Mouse (Mus musculus) ES-Bruce4 (cell line): ENCODE measurements around the gene Rab3a. TPM values are rescaled to one million over a fixed set of nuclear protein-coding genes. Genes with fewer than 3 reads are reported as not detected.

Experiments used
- H3K27ac ChIP-seq: 2 replicates; pipeline ENCODE4 v1.5.1; 2012; ENCODE audit warnings: low read length, inconsistent platforms; ENCODE audit not compliant: insufficient read depth
- H3K27me3 ChIP-seq: 2 replicates; pipeline ENCODE4 v1.6.1; 2012; ENCODE audit warnings: mild to moderate bottlenecking, low read length, inconsistent platforms; ENCODE audit not compliant: control insufficient read depth, poor library complexity, insufficient read depth, severe bottlenecking
- H3K36me3 ChIP-seq: 2 replicates; pipeline ENCODE4 v1.6.1; 2012; ENCODE audit warnings: inconsistent platforms, mild to moderate bottlenecking, low read length, moderate library complexity; ENCODE audit not compliant: control insufficient read depth, poor library complexity, insufficient read depth, severe bottlenecking
- H3K4me1 ChIP-seq: one replicate; pipeline ENCODE4 v1.8.1; 2011; ENCODE audit warnings: low read length; ENCODE audit not compliant: control insufficient read depth, insufficient read depth
- H3K4me3 ChIP-seq: 2 replicates; pipeline ENCODE4 v1.5.1; 2011; ENCODE audit warnings: low read depth, mild to moderate bottlenecking, low read length
- H3K9ac ChIP-seq: 2 replicates; pipeline ENCODE4 v1.6.1; 2012; ENCODE audit warnings: low read depth, mild to moderate bottlenecking, inconsistent platforms; ENCODE audit not compliant: poor library complexity, severe bottlenecking
- H3K9me3 ChIP-seq: replicated peaks from 2 replicates; pipeline ENCODE4 v1.6.1; 2012; ENCODE audit warnings: mild to moderate bottlenecking, low read length, inconsistent platforms; ENCODE audit not compliant: control insufficient read depth, poor library complexity, insufficient read depth, severe bottlenecking
- CTCF ChIP-seq: IDR thresholded peaks from one replicate; pipeline ENCODE4 v1.8.1; 2011; ENCODE audit warnings: low read depth, low read length
- EP300 ChIP-seq: IDR thresholded peaks from 2 replicates; pipeline ENCODE4 v1.6.1; 2011; ENCODE audit warnings: low read depth, low read length; ENCODE audit not compliant: insufficient read depth
- POLR2A ChIP-seq: IDR thresholded peaks from one replicate; pipeline ENCODE4 v1.8.1; 2011; ENCODE audit warnings: low read length; ENCODE audit not compliant: insufficient read depth
- polyA plus RNA-seq: library from polyadenylated mRNA; stranded (reverse); fragments of >200 nt; gene quantifications from 2 replicates; pipeline ENCODE4 v1.2.4, GENCODE M21; 2011; ENCODE audit warnings: low read depth; ENCODE audit not compliant: missing spikeins, insufficient read depth, insufficient read length

The Rab3a gene
- polyA plus RNA-seq, 1 experiment, result 6.3 TPM

DNA sequence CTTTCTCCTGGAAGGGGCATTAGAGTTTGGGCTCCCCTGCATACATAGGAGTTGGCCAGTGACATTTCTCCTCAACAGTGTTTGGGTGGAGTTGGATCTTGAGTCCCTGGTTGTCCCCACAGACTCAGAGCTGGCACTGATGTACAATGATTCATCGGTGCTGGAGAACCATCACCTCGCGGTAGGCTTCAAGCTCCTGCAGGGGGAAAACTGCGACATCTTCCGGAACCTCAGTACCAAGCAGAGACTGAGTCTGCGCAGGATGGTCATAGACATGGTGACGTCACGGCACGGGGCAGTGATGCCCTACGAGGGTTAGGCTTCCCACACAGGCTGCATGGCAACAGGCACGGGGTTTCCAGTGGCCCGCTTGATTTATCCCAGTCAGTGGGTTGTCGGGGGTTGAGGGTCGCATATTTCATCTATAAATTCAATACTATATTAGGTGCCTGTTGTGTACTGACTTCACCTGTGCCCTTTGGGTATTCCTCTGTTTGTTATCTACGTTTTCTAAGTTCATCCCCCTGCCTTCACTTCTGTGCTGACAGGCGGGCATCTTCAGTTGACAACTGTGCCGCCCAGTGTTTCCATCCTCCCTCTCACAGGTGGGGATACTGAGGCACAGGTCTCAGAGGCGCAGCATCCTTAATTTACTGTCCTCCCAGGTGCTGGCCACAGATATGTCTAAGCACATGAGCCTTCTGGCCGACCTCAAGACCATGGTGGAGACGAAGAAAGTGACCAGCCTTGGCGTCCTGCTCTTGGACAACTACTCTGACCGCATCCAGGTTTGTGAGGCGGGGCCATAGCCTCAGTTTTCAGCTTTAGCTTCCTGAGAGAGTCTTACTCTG lies 6.0 kb upstream of the Rab3a start:
- no peak overlapping the region for H3K27ac ChIP-seq
- H3K9ac ChIP-seq, result no peak overlapping the region
- peak overlapping the region; percentile 1; the same call in 1 of the 2 replicates for H3K4me3 ChIP-seq
- no peaks in the 10 kb centered on the region for H3K27me3 ChIP-seq
- TF ChIP-seq POLR2A (no peak), EP300 (no peak), CTCF (no peak)
- H3K9me3 ChIP-seq, result no peaks in the 10 kb centered on the region
- H3K4me1 ChIP-seq, result no peaks in the 10 kb centered on the region
- H3K36me3 ChIP-seq, result no peaks in the 10 kb centered on the region

DNA sequence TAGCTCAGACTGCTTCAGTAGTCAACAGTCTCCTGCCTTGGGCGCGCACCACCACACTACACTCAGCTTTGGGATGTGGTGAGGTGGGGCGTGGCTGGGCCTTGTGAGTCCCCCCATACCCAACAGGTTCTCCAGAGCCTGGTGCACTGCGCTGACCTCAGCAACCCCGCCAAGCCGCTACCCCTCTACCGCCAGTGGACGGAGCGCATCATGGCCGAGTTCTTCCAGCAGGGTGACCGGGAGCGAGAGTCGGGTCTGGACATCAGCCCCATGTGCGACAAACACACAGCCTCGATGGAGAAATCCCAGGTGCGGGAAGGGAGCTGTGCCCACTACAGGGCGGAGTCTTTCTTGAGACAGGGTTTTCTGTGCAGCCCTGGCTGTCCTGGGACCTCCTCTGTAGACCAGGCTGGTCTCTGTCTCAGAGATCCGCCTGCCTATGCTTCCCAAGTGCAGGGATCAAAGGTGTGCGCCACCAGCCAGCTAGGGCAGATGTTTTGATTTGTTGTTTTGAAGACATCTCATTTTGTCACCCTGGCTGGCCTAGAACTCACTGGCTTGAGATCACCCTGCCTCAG lies 5.3 kb upstream of the Rab3a start:
- Histone ChIP-seq H3K4me1 (no peaks in the 10 kb centered on the region), H3K4me3 (peak overlapping the region; percentile 1), H3K36me3 (no peaks in the 10 kb centered on the region), H3K9ac (no peak overlapping the region), H3K27me3 (no peaks in the 10 kb centered on the region), H3K27ac (no peak overlapping the region), H3K9me3 (no peaks in the 10 kb centered on the region)
- TF ChIP-seq CTCF, result no peak
- no peak for TF ChIP-seq POLR2A

DNA sequence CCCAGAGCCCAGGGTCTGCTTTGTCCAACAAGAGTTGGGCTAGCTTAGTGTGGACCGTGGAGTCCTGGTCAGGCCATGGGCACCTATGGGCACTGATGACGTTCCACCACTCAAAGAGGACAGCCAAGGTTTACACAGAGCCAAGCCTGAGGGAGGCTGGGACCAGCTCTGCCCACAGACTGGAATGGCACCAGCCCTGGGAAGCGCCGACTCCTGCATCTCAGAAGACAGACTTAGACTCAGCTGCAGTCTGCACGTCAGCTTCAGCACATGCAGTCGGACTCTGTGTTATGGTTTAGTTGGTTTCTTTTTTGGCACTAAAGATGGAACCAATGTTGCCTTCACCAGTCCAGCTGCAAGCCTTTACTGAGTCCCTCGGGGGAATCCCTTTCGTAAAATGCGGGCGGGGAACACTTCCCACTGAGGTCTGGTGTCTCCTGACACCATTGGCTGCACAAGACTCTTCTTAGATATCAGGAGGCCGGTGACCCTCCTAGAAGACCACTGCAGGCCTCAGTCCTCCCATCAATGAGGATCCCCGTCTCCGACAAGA lies 4.3 kb upstream of the Rab3a start:
- no peaks in the 10 kb centered on the region for H3K27me3 ChIP-seq
- H3K9ac ChIP-seq, result no peak overlapping the region
- TF ChIP-seq EP300, result no peak
- TF ChIP-seq POLR2A, result no peak
- no peak for TF ChIP-seq CTCF
- no peak overlapping the region for H3K4me3 ChIP-seq
- no peaks in the 10 kb centered on the region for H3K4me1 ChIP-seq
- H3K36me3 ChIP-seq, result no peaks in the 10 kb centered on the region
- no peak overlapping the region for H3K27ac ChIP-seq
- no peaks in the 10 kb centered on the region for H3K9me3 ChIP-seq

DNA sequence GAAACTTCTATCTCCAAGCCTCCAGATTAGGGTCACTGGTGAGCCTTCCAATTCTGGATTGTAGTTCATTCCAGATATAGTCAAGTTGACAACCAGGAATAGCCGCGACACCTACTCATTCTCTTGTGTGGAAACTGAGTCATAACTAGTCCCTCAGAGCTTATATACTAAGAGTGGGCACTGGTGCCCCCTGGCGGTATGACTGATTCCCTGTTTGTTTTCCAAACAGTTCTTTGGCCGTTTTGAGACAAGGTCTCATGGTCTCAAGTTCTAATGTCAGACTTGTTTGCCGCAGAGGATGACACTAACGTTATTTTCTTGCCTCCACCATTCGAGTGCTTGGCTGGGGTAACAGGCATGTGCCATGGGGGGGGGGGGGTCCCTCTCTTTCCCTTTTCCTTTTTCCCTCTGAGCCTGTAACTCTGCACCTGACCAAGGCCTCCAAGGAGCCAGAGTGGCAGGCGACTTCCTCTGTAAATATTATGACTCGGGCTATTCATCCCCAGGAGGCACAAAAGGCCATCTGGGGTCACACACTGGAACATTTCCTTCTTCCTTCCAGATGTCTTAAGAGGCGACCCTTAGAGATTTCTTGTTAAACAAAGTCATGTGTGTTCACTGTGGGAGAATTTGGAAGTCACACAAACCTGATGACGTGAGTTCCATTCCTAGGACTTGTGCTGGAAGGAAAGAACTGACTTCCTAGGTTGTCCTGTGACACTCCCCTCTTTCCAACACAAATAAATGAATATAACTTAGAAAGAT lies 2.3 kb upstream of the Rab3a start:
- TF ChIP-seq CTCF, result peak; percentile 9
- no peak for TF ChIP-seq POLR2A
- TF ChIP-seq EP300, result no peak
- Histone ChIP-seq H3K27ac (no peak overlapping the region), H3K9ac (no peak overlapping the region), H3K27me3 (no peaks in the 10 kb centered on the region), H3K36me3 (peaks cover 4% of the 10 kb centered on the region; the same call in 1 of the 2 replicates), H3K9me3 (no peaks in the 10 kb centered on the region), H3K4me1 (peaks cover 3% of the 10 kb centered on the region), H3K4me3 (no peak overlapping the region)

DNA sequence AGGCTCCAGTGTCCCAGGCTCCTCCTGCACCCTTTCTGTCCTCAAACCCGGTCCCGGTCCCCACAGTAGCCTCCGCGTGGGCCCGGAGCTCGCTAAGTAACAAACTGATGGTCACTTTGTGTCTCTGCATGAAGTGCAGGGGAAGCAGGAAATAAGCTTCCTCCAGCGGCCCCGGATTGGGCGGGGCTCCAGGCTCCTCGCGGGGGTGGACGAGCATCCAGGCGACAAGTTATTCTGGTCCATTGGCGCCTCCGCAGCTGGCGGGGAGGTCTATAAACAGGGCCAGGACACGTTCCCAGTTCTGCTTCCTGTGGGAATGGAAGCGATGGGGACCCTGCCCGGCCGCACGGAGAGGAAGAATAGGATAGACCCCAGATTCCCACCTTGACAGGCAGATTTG lies 1.3 kb upstream of the Rab3a start:
- H3K4me3 ChIP-seq, result peak overlapping the region; percentile 41
- no peak for TF ChIP-seq EP300
- no peak for TF ChIP-seq CTCF
- TF ChIP-seq POLR2A, result no peak
- peaks cover 4% of the 10 kb centered on the region; the same call in 1 of the 2 replicates for H3K36me3 ChIP-seq
- no peaks in the 10 kb centered on the region for H3K27me3 ChIP-seq
- H3K27ac ChIP-seq, result peak overlapping the region; percentile 3; the same call in 1 of the 2 replicates
- H3K9me3 ChIP-seq, result no peaks in the 10 kb centered on the region
- H3K9ac ChIP-seq, result peak overlapping the region; percentile 50
- peaks cover 3% of the 10 kb centered on the region for H3K4me1 ChIP-seq
